Mouse (Mus musculus): ENCODE measurements at regions not wholly inside any gene's neighbourhood (a gene's known extent, or its start where the extent isn't known, plus 50 kb on each side); places are given as distances from the start of the nearest gene placed in this dataset.

GRCm38 (mm10) chr1:42242586-42243457, 452.7 kb upstream of the Pou3f3 start:
- peak; percentile 63 for ATAC-seq
- no peak overlapping the region for H3K4me3 ChIP-seq (ENCODE audit: low read depth, low read length)
- no peak for TF ChIP-seq CTCF (IDR thresholded peaks at IDR 0.05; ENCODE audit: low read depth)
- H3K27me3 ChIP-seq (replicated peaks; ENCODE audit: control insufficient read depth, insufficient read depth, low read length): no peaks in the 10 kb centered on the region
- no peaks in the 10 kb centered on the region for H3K9me3 ChIP-seq (ENCODE audit: control insufficient read depth)
- H3K9ac ChIP-seq (ENCODE audit: low read depth, low read length): no peak overlapping the region
- no peaks in the 10 kb centered on the region for H3K36me3 ChIP-seq (ENCODE audit: control insufficient read depth, insufficient read depth)
- WGBS: 37% methylated on average over 15 of the region's 15 CpGs
- H3K27ac ChIP-seq (ENCODE audit: low read depth, low read length): no peak overlapping the region
- no peaks in the 10 kb centered on the region for H3K4me1 ChIP-seq (replicated peaks; ENCODE audit: control insufficient read depth, insufficient read depth, low read length)
- no peak overlapping the region for H3K4me2 ChIP-seq (replicated peaks; ENCODE audit: low read depth)

- H3K4me2 ChIP-seq (replicated peaks; ENCODE audit: low read depth): 0 out of 2 replicates have a peak overlapping the region, but pooled peaks have one; percentile 24
- H3K9ac ChIP-seq (ENCODE audit: low read depth, low read length): no peak overlapping the region
- no peak for TF ChIP-seq CTCF (IDR thresholded peaks at IDR 0.05; ENCODE audit: low read depth)
- H3K4me3 ChIP-seq (ENCODE audit: low read depth, low read length): no peak overlapping the region
- H3K36me3 ChIP-seq (ENCODE audit: control insufficient read depth, insufficient read depth): no peaks in the 10 kb centered on the region
- H3K27ac ChIP-seq (ENCODE audit: low read depth, low read length): no peak overlapping the region
- no peaks in the 10 kb centered on the region for H3K9me3 ChIP-seq (ENCODE audit: control insufficient read depth)
- H3K4me1 ChIP-seq (replicated peaks; ENCODE audit: control insufficient read depth, insufficient read depth, low read length): no peaks in the 10 kb centered on the region
- WGBS: 27% methylated on average over 5 of the region's 5 CpGs
- peak; percentile 86 for ATAC-seq
- no peaks in the 10 kb centered on the region for H3K27me3 ChIP-seq (replicated peaks; ENCODE audit: control insufficient read depth, insufficient read depth, low read length)
Measured at GRCm38 (mm10) chr1:42243458-42243855, 452.1 kb upstream of the Pou3f3 start.

DNA sequence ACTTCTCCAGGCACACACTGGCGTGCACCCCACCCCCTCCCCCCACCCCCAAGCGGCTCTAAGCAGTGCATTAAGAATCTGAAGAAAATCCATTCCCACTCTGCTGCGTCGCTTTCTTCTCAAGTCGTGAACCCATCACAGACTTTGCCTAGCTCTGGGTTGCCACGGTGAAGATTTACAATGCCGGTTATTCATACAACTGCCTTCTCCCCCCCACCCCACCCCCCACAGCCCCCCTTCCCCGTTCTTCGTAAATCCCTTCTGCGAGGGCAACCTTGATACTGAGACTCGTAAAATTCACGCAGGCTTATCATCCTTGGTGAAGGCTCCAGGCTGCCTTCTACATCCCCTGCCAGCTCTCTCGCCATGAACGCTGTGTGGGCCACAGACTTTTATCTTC, 451.7 kb upstream of the Pou3f3 start:
- no peak overlapping the region for H3K4me3 ChIP-seq (ENCODE audit: low read depth, low read length)
- H3K9me3 ChIP-seq (ENCODE audit: control insufficient read depth): no peaks in the 10 kb centered on the region
- no peaks in the 10 kb centered on the region for H3K36me3 ChIP-seq (ENCODE audit: control insufficient read depth, insufficient read depth)
- no peak overlapping the region for H3K27ac ChIP-seq (ENCODE audit: low read depth, low read length)
- ATAC-seq: no peak
- no peak overlapping the region for H3K9ac ChIP-seq (ENCODE audit: low read depth, low read length)
- 17% methylated on average over 14 of the region's 14 CpGs for WGBS
- no peaks in the 10 kb centered on the region for H3K4me1 ChIP-seq (replicated peaks; ENCODE audit: control insufficient read depth, insufficient read depth, low read length)
- TF ChIP-seq CTCF (IDR thresholded peaks at IDR 0.05; ENCODE audit: low read depth): no peak
- H3K4me2 ChIP-seq (replicated peaks; ENCODE audit: low read depth): 0 out of 2 replicates have a peak overlapping the region, but pooled peaks have one; percentile 24
- H3K27me3 ChIP-seq (replicated peaks; ENCODE audit: control insufficient read depth, insufficient read depth, low read length): no peaks in the 10 kb centered on the region

DNA sequence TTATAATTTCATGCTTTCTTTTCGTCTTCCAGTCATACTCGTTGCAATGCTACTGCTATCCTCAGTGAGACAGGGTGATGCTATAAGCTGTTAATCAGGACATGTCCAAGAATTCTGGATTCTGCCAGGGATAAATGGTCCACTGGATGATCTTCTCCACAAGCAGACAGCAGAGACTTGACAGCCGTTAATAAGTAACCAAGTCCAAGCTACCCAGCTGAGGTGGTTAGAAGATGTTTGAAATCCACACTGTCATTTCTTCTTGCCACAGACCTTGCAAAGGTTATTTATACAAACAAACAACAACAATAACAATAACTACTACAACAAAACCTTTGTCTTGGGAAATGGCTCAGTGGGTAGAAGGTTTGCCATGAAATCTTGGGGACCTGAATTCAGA, 443.2 kb upstream of the Pou3f3 start:
- Histone ChIP-seq H3K27me3 (replicated peaks; ENCODE audit: control insufficient read depth, insufficient read depth, low read length) (no peaks in the 10 kb centered on the region), H3K9me3 (ENCODE audit: control insufficient read depth) (no peaks in the 10 kb centered on the region), H3K27ac (ENCODE audit: low read depth, low read length) (no peak overlapping the region), H3K9ac (ENCODE audit: low read depth, low read length) (no peak overlapping the region), H3K4me1 (replicated peaks; ENCODE audit: control insufficient read depth, insufficient read depth, low read length) (no peaks in the 10 kb centered on the region), H3K4me3 (ENCODE audit: low read depth, low read length) (no peak overlapping the region), H3K4me2 (replicated peaks; ENCODE audit: low read depth) (no peak overlapping the region), H3K36me3 (ENCODE audit: control insufficient read depth, insufficient read depth) (no peaks in the 10 kb centered on the region)
- ATAC-seq: no peak
- 72% methylated on average over 3 of the region's 3 CpGs for WGBS
- no peak for TF ChIP-seq CTCF (IDR thresholded peaks at IDR 0.05; ENCODE audit: low read depth)

DNA sequence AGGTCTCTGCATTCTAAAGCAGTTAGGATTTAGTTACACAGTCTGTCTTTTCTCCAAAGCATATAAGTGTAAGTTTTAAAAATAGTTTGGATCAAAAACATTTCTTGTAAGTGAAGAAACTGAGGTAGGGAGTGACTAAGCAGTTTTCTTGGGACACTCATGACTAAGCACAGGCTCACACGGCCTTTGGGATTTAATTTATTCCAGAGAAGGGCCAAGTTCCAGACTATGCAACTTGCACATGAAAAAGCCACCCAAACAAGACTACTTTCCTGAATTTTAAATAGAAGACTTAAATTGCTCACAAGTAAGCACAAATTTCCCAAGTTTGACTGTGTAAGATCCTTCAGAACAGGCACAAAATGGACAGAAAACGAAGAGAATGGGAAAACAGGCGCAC, 441.8 kb upstream of the Pou3f3 start:
- 84% methylated on average over 3 of the region's 3 CpGs for WGBS
- H3K4me3 ChIP-seq (ENCODE audit: low read depth, low read length): no peak overlapping the region
- H3K9ac ChIP-seq (ENCODE audit: low read depth, low read length): no peak overlapping the region
- H3K4me1 ChIP-seq (replicated peaks; ENCODE audit: control insufficient read depth, insufficient read depth, low read length): no peaks in the 10 kb centered on the region
- no peaks in the 10 kb centered on the region for H3K27me3 ChIP-seq (replicated peaks; ENCODE audit: control insufficient read depth, insufficient read depth, low read length)
- H3K9me3 ChIP-seq (ENCODE audit: control insufficient read depth): no peaks in the 10 kb centered on the region
- TF ChIP-seq CTCF (IDR thresholded peaks at IDR 0.05; ENCODE audit: low read depth): no peak
- ATAC-seq: no peak
- H3K36me3 ChIP-seq (ENCODE audit: control insufficient read depth, insufficient read depth): no peaks in the 10 kb centered on the region
- H3K4me2 ChIP-seq (replicated peaks; ENCODE audit: low read depth): no peak overlapping the region
- no peak overlapping the region for H3K27ac ChIP-seq (ENCODE audit: low read depth, low read length)

- Histone ChIP-seq H3K9me3 (ENCODE audit: control insufficient read depth) (no peaks in the 10 kb centered on the region), H3K4me2 (replicated peaks; ENCODE audit: low read depth) (no peak overlapping the region), H3K4me1 (replicated peaks; ENCODE audit: control insufficient read depth, insufficient read depth, low read length) (no peaks in the 10 kb centered on the region), H3K9ac (ENCODE audit: low read depth, low read length) (no peak overlapping the region), H3K36me3 (ENCODE audit: control insufficient read depth, insufficient read depth) (no peaks in the 10 kb centered on the region), H3K27ac (ENCODE audit: low read depth, low read length) (no peak overlapping the region), H3K4me3 (ENCODE audit: low read depth, low read length) (no peak overlapping the region), H3K27me3 (replicated peaks; ENCODE audit: control insufficient read depth, insufficient read depth, low read length) (no peaks in the 10 kb centered on the region)
- 87% methylated on average over 10 of the region's 10 CpGs for WGBS
- no peak for TF ChIP-seq CTCF (IDR thresholded peaks at IDR 0.05; ENCODE audit: low read depth)
- no peak for ATAC-seq
Measured at GRCm38 (mm10) chr1:42256911-42257595, 438.5 kb upstream of the Pou3f3 start.

Data from intestine, postnatal 0 days (tissue).